Mouse (Mus musculus) adipose tissue, adult 10 weeks (tissue): ENCODE results near the gene Ugt1a6b. TPM values are rescaled to one million over a fixed set of nuclear protein-coding genes. Genes with fewer than 3 reads are reported as not detected.

Experiments used
- polyA plus RNA-seq: library from polyadenylated mRNA; stranded (reverse); fragments of 350-450 nt; fragmentation: Illumina TruSeq; extraction: RNeasy Lipid Tissue Mini Kit (QIAGEN cat#74804); gene quantifications from one replicate; pipeline ENCODE4 v1.2.3, GENCODE M21; 2014; ENCODE audit warnings: low read depth, low replicate concordance

Gene Ugt1a6b
- 12.1 TPM for polyA plus RNA-seq

GRCm38 (mm10) chr1:88103019-88103418 is at the start of gene Ugt1a6b:
Gene Ugt1a6b, plus strand, starts transcription at chr1:88103252.

GRCm38 (mm10) chr1:88055088-88055487 is 48.0 kb upstream of the Ugt1a6b start, which contains the start of gene Ugt1a10:
Gene Ugt1a10, plus strand, starts transcription at chr1:88055388.

DNA sequence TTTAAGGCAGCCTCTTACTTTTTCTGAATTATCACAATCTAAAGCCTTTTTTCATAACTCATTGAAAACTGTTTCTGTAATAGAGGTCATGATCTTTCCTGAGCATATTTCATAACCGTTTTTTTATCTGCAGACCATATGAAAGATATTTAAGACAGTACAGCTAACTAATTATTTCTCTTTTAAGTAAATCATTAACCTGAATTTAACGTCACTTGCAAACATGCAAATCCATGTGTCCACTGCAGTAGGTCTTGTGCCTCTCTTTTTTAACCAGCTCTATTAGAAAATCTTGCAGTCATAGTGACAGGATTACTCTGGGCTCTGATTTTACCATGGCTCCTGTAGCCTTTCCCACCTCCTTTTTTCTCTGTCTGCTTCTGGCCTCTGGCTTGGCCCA is 32.6 kb upstream of the Ugt1a6b start, which contains the start of gene Ugt1a9:
Gene Ugt1a9 (plus strand): TSS at position 306 of the 400 bp plus-strand sequence.

DNA sequence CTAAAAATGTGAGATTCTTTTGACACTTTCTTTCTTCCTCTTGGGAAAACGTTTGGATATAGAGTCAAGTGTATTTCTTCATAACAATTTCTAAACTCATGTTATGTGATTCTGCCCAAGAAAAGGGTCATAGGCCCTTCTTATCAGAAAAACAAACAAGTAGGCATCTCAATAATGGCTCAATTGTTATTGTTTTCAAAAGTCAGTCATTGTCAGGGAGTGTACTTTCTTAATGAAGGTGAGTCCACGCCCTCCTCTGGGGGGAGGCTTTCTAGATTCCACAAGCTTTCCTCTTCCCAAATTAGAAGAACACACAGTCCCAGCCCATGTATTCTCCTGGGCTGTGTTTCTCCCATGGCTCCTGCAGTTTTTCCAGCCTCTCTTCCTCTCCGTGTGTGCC is 15.5 kb upstream of the Ugt1a6b start, which contains the start of gene Ugt1a8:
Gene Ugt1a8 (plus strand): TSS at position 301 of the 400 bp plus-strand sequence.

GRCm38 (mm10) chr1:88094941-88095492 is 8.0 kb upstream of the Ugt1a6b start, which contains the start of gene Ugt1a7c:
Gene Ugt1a7c, plus strand, starts transcription at chr1:88095062.

DNA sequence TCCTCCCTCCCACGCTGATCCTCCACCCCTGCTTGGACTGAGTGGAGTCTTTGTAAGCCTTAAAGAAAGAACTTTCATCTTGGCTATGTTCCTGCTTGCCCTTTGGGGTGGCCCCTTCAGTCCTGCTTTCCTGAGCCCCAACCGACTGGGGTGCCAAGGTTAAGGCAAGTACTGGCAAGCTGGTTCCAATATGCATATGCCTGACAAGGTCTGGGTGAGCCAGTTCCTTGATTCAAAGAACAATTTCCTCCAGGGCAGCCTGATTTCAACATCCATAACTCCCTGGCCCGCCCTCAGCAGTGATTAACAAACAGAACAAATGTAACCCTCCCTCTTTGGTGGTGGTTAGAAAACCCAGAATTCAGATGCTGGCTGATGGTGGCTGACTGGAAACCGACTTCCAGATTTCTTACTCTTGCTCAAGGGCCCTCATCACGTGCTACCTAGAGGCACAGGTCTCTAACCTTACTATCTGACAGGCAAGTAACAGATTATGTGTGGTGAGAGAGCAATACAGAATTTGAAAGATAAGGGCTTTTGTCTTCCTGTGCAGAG is 31.5 kb downstream of the Ugt1a6b start, which contains the start of gene Ugt1a6a:
Gene Ugt1a6a (plus strand): TSS at position 353 of the 555 bp plus-strand sequence.

GRCm38 (mm10) chr1:88165711-88166110 is 62.7 kb downstream of the Ugt1a6b start, which contains the start of gene Ugt1a5:
Gene Ugt1a5, plus strand, starts transcription at chr1:88166012.

GRCm38 (mm10) chr1:88200456-88200855 is 97.4 kb downstream of the Ugt1a6b start, which contains the start of gene Ugt1a2:
Gene Ugt1a2, plus strand, starts transcription at chr1:88200601.

GRCm38 (mm10) chr1:88205294-88205922 is 102.4 kb downstream of the Ugt1a6b start, which contains the start of gene Dnajb3:
Gene Dnajb3, minus strand, starts transcription at chr1:88205782.

GRCm38 (mm10) chr1:88211812-88212211 is 108.8 kb downstream of the Ugt1a6b start, which contains the start of gene Ugt1a1:
Gene Ugt1a1, plus strand, starts transcription at chr1:88211959.

DNA sequence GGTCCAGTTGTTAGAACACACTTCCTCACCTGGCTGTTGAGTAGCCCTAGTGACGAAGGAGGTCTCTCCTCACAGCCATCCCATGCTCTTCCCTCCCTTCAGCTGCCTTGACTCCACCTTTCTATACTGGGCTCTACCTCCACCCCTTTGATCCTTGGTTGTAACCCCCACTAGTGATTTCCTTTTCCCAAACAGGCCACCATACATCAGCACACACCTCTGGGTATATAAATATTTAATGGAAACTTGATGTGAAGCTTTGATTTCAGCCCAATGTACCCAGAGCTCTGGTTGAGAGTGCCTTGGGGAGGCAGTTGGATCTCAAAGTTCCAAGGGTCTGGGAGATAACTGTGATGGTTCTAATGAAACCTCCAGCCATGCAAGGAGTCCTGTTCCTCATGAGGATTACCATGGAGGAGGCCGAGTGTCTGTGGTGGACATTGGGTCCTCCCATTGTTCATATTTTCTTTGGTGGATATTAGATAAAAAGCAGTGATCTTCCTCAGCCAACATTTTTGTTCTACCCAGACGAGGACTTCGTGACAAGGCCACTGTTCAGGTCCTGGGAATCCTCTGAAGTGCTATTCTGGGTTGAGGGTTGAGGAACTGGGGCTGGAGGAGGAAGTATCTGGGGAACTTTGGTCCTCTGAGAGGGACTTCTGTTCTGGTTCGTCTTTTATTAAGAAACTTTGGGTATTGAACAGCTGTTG is 123.8 kb downstream of the Ugt1a6b start, which contains the start of gene Mroh2a:
Gene Mroh2a (plus strand): TSS at position 317 of the 710 bp plus-strand sequence.

Other genes with a start within 250 kb of the Ugt1a6b start
- 46.5 TPM for gene Dgkd, start 250.0 kb upstream of the Ugt1a6b start, polyA plus RNA-seq
- gene Usp40, start 94.7 kb upstream of the Ugt1a6b start, polyA plus RNA-seq, result 15.1 TPM
- gene Ugt1a10, start 47.9 kb upstream of the Ugt1a6b start, polyA plus RNA-seq, result not detected
- not detected for gene Ugt1a9, start 32.5 kb upstream of the Ugt1a6b start, polyA plus RNA-seq
- gene Ugt1a8, start 15.4 kb upstream of the Ugt1a6b start, polyA plus RNA-seq, result not detected
- 15.9 TPM for gene Ugt1a7c, start 8.2 kb upstream of the Ugt1a6b start, polyA plus RNA-seq
- gene Ugt1a6a, start 31.6 kb downstream of the Ugt1a6b start, polyA plus RNA-seq, result 59.3 TPM
- not detected for gene Ugt1a5, start 62.8 kb downstream of the Ugt1a6b start, polyA plus RNA-seq
- gene Ugt1a2, start 97.3 kb downstream of the Ugt1a6b start, polyA plus RNA-seq, result 0.25 TPM
- 21.6 TPM for gene Dnajb3, start 102.5 kb downstream of the Ugt1a6b start, polyA plus RNA-seq
- gene Ugt1a1, start 108.7 kb downstream of the Ugt1a6b start, polyA plus RNA-seq, result 0.61 TPM
- 61.5 TPM for gene Mroh2a, start 123.7 kb downstream of the Ugt1a6b start, polyA plus RNA-seq
- 74.9 TPM for gene Hjurp, start 174.4 kb downstream of the Ugt1a6b start, polyA plus RNA-seq
- gene Trpm8, start 174.4 kb downstream of the Ugt1a6b start, polyA plus RNA-seq, result 0.07 TPM